Mouse (Mus musculus) skeletal muscle tissue, adult 2 months (tissue): ENCODE data around the gene Fbxo39.

Source experiments
- DNase-seq: peaks from one replicate; pipeline ENCODE4 v3.0.0-alpha.2; 2012; ENCODE audit warnings: low read depth, low spot score

The Fbxo39 gene

GRCm38 (mm10) chr11:72363523-72364240 lies 49.4 kb downstream of the Fbxo39 start:
- DNase-seq: no peak

GRCm38 (mm10) chr11:72364526-72364925 lies 50.3 kb downstream of the Fbxo39 start:
- DNase-seq: no peak

- no peak for DNase-seq
Observed at GRCm38 (mm10) chr11:72366126-72366525, 51.9 kb downstream of the Fbxo39 start.

GRCm38 (mm10) chr11:72367934-72368674 lies 53.9 kb downstream of the Fbxo39 start:
- DNase-seq: no peak
